Mouse (Mus musculus): Measurements from ENCODE around the gene Ddhd1.

- no peak for TF ChIP-seq CTCF (IDR thresholded peaks at IDR 0.05)
- TF ChIP-seq POLR2A (IDR thresholded peaks at IDR 0.05; ENCODE audit: insufficient read depth, low read depth, low read length), result no peak
Observed at GRCm38 (mm10) chr14:45600587-45600986, 57.4 kb downstream of the Ddhd1 start.
